Mouse (Mus musculus) liver, embryonic 14.5 days (tissue): Measurements from ENCODE around the gene Gm45808.

ENCODE experiments used
- CTCF ChIP-seq: IDR thresholded peaks from 2 replicates; pipeline ENCODE4 v1.5.1; 2016; ENCODE audit warnings: antibody characterized with exemption, low read depth, control low read depth
- EP300 ChIP-seq: IDR thresholded peaks from 2 replicates; pipeline ENCODE4 v1.6.1; 2016; ENCODE audit warnings: antibody characterized with exemption, low read depth

- no peak for TF ChIP-seq CTCF
- TF ChIP-seq EP300 = no peak
These were observed 44.0 kb upstream of the Gm45808 start for GRCm38 (mm10) chr7:45530643-45531042.
